16 mouse cellular contexts compared by ENCODE assay signal in genomic region chr9:69339199-69339598, GRCm38 (mm10). TPM values are rescaled to one million over a fixed set of nuclear protein-coding genes. Genes with fewer than 3 reads are reported as not detected.
DNase-seq lines count a peak whose midpoint lies in the region; ATAC-seq and TF ChIP-seq lines count a peak whose summit lies in the region.
"Had no signal": no experiment of that assay in that cellular context is flagged by ENCODE, and none has a peak within 500 bp of the region (broad histone marks: within the 10 kb centered on the region; RNA-seq: fewer than 3 reads in every experiment).

No protein-coding gene starts in this region.

- H3K9ac ChIP-seq in liver, postnatal 0 days (replicated peaks): no peak overlapping the region
- no peak overlapping the region for H3K9ac ChIP-seq in forebrain, embryonic 16.5 days (replicated peaks; ENCODE audit: low read depth, low read length)
- H3K9ac ChIP-seq: embryonic facial prominence, embryonic 12.5 days; hindbrain, embryonic 12.5 days; liver, embryonic 13.5 days; midbrain, embryonic 15.5 days had no signal

- peak overlapping the region; percentile 61 for H3K27ac ChIP-seq in gastrocnemius, adult 2 months
- peak overlapping the region; percentile 81 for H3K27ac ChIP-seq in liver, postnatal 0 days (ENCODE audit: low read depth)
- no peak overlapping the region for H3K27ac ChIP-seq in forebrain, embryonic 16.5 days (ENCODE audit: low read length)
- H3K27ac ChIP-seq: embryonic facial prominence, embryonic 12.5 days; hindbrain, embryonic 12.5 days; liver, embryonic 13.5 days; midbrain, embryonic 15.5 days had no signal

- intact Hi-C loops in gastrocnemius, adult 2 months (cut with DNase I): no loop called here

- DNase-seq in gastrocnemius, adult 2 months: no peak
- DNase-seq in gastrocnemius, postnatal 10 days: no peak
- no peak for DNase-seq in liver, postnatal 0 days
- no peak for DNase-seq in liver
- peak; percentile 22 for DNase-seq in adrenal gland, postnatal 10 days
- peak; percentile 61 for DNase-seq in kidney, postnatal 14 days
- DNase-seq: cerebellum, postnatal 14 days; heart, adult 11 months; layer of hippocampus, adult 9-11 months; liver, embryonic 13.5 days; spleen, adult 18-20 months had no signal

- TF ChIP-seq CTCF in gastrocnemius, adult 2 months (IDR thresholded peaks at IDR 0.05): no peak
- TF ChIP-seq CTCF in liver, postnatal 0 days (IDR thresholded peaks at IDR 0.05; ENCODE audit: low read depth): no peak

- no peaks in the 10 kb centered on the region for H3K36me3 ChIP-seq in liver, postnatal 0 days (replicated peaks; ENCODE audit: insufficient read depth, low read length)
- no peaks in the 10 kb centered on the region for H3K36me3 ChIP-seq in forebrain, embryonic 16.5 days (ENCODE audit: control insufficient read depth, insufficient read depth)
- H3K36me3 ChIP-seq: embryonic facial prominence, embryonic 12.5 days; hindbrain, embryonic 12.5 days; liver, embryonic 13.5 days; midbrain, embryonic 15.5 days had no signal

- H3K4me2 ChIP-seq in liver, postnatal 0 days (ENCODE audit: low read depth, low read length): no peak overlapping the region
- H3K4me2 ChIP-seq in forebrain, embryonic 16.5 days (ENCODE audit: low read length): no peak overlapping the region
- H3K4me2 ChIP-seq: embryonic facial prominence, embryonic 12.5 days; hindbrain, embryonic 12.5 days; liver, embryonic 13.5 days; midbrain, embryonic 15.5 days had no signal

- ATAC-seq in liver, postnatal 0 days: peak; percentile 81
- no peak for ATAC-seq in megakaryocyte progenitor cell, adult 5-6 weeks (replicated peaks; ENCODE audit: poor library complexity)
- ATAC-seq in forebrain, embryonic 16.5 days: no peak
- ATAC-seq: midbrain, embryonic 15.5 days had no signal

- H3K27me3 ChIP-seq in liver, postnatal 0 days (ENCODE audit: insufficient read depth, low read length): no peaks in the 10 kb centered on the region
- H3K27me3 ChIP-seq in forebrain, embryonic 16.5 days (replicated peaks; ENCODE audit: control insufficient read depth, insufficient read depth, low read length): no peaks in the 10 kb centered on the region
- H3K27me3 ChIP-seq: embryonic facial prominence, embryonic 12.5 days; hindbrain, embryonic 12.5 days; liver, embryonic 13.5 days; midbrain, embryonic 15.5 days had no signal

- WGBS in liver, postnatal 0 days (ENCODE audit: insufficient replicate concordance): 69% methylated on average over 7 of the region's 7 CpGs
- 89% methylated on average over 7 of the region's 7 CpGs for WGBS in forebrain, embryonic 16.5 days

- H3K4me1 ChIP-seq in liver, postnatal 0 days (ENCODE audit: insufficient read depth): peaks cover 10% of the 10 kb centered on the region
- no peaks in the 10 kb centered on the region for H3K4me1 ChIP-seq in forebrain, embryonic 16.5 days (replicated peaks; ENCODE audit: control insufficient read depth, insufficient read depth, low read length)
- H3K4me1 ChIP-seq: hindbrain, embryonic 12.5 days had no signal

- H3K9me3 ChIP-seq in liver, postnatal 0 days (ENCODE audit: low read length): no peaks in the 10 kb centered on the region
- no peaks in the 10 kb centered on the region for H3K9me3 ChIP-seq in forebrain, embryonic 16.5 days (ENCODE audit: control insufficient read depth, low read length)
- H3K9me3 ChIP-seq: embryonic facial prominence, embryonic 12.5 days; hindbrain, embryonic 12.5 days; liver, embryonic 13.5 days; midbrain, embryonic 15.5 days had no signal

- TF ChIP-seq EP300 in liver, postnatal 0 days (IDR thresholded peaks at IDR 0.05; ENCODE audit: low read depth): peak; percentile 65

- H3K4me3 ChIP-seq in gastrocnemius, adult 2 months: no peak overlapping the region
- H3K4me3 ChIP-seq in liver, postnatal 0 days (ENCODE audit: low read depth, low read length): no peak overlapping the region
- H3K4me3 ChIP-seq in forebrain, embryonic 16.5 days (replicated peaks; ENCODE audit: low read length): no peak overlapping the region
- H3K4me3 ChIP-seq: embryonic facial prominence, embryonic 12.5 days; hindbrain, embryonic 12.5 days; liver, embryonic 13.5 days; midbrain, embryonic 15.5 days had no signal

RNA-seq across cellular contexts. Expression of gene Ice2, which starts 58.5 kb away (rescaled TPM):
- total RNA-seq in gastrocnemius, adult 2 months (2021): 1 to 10 TPM; 4.7 to 7.1 TPM
- 1 to 10 TPM; 5.7 to 8.0 TPM for total RNA-seq in gastrocnemius, postnatal 10 days (2021)
- 4.5 and 5.1 TPM in 2 replicates for polyA plus RNA-seq in liver, postnatal 0 days (2015; fragmentation: Nextera tagmentation; extraction: Ambion mirVana)
- 10 to 100 TPM; 13.2 to 18.0 TPM for total RNA-seq in adrenal gland, postnatal 10 days (2021)
- total RNA-seq in megakaryocyte progenitor cell, adult 5-6 weeks (2015): 23.5 and 31.1 TPM in 2 replicates
- 18.9 and 27.6 TPM in 2 replicates for total RNA-seq in megakaryocyte progenitor cell, adult 5-6 weeks (2017)
- polyA plus RNA-seq in forebrain, embryonic 16.5 days (2015; fragmentation: Nextera tagmentation; extraction: Ambion mirVana): 14.1 and 15.9 TPM in 2 replicates

Comparison
In these comparisons a context has a peak if more than half of its experiments do, and no peak if none do; other contexts are left out.
1. DNase-seq: peak in adrenal gland, postnatal 10 days (single experiment) and kidney, postnatal 14 days (single experiment); none in gastrocnemius, adult 2 months (single experiment), gastrocnemius, postnatal 10 days (single experiment), liver, postnatal 0 days (single experiment) and liver (single experiment).